Comparison of ENCODE assay signal across 21 mouse cellular contexts in genomic region chr8:66033651-66034050, GRCm38 (mm10).
DNase-seq lines count a peak whose midpoint lies in the region; ATAC-seq lines count a peak whose summit lies in the region.
"Had no signal": no experiment of that assay in that cellular context is flagged by ENCODE, and none has a peak within 500 bp of the region (broad histone marks: within the 10 kb centered on the region; RNA-seq: fewer than 3 reads in every experiment).

No protein-coding gene starts in this region.

- peak; percentile 57; the same call in 1 of the 2 replicates for ATAC-seq in forebrain, embryonic 13.5 days
- ATAC-seq in forebrain, embryonic 11.5 days (replicated peaks; ENCODE audit: low FRiP score), result no peak
- ATAC-seq in frontal cortex, adult (ENCODE audit: low TSS enrichment), result peak; percentile 70
- no peak for ATAC-seq in midbrain, embryonic 11.5 days (ENCODE audit: low FRiP score)
- ATAC-seq in midbrain, embryonic 15.5 days (replicated peaks), result no peak
- ATAC-seq: CD4-positive, CD25-positive, alpha-beta regulatory T cell, adult 4 months had no signal

- H3K4me1 ChIP-seq in forebrain, embryonic 13.5 days, result no peaks in the 10 kb centered on the region
- no peaks in the 10 kb centered on the region for H3K4me1 ChIP-seq in forebrain, embryonic 11.5 days (replicated peaks; ENCODE audit: control insufficient read depth, insufficient read depth, low read length)
- no peaks in the 10 kb centered on the region for H3K4me1 ChIP-seq in midbrain, embryonic 11.5 days (ENCODE audit: control insufficient read depth, insufficient read depth, low read length)
- H3K4me1 ChIP-seq in midbrain, embryonic 15.5 days, result no peaks in the 10 kb centered on the region
- H3K4me1 ChIP-seq: embryonic facial prominence, embryonic 13.5 days; heart, embryonic 12.5 days; hindbrain, embryonic 10.5 days had no signal

- H3K27ac ChIP-seq in forebrain, embryonic 13.5 days, result no peak overlapping the region
- H3K27ac ChIP-seq in forebrain, embryonic 11.5 days (ENCODE audit: low read depth, low read length), result no peak overlapping the region
- no peak overlapping the region for H3K27ac ChIP-seq in midbrain, embryonic 11.5 days (ENCODE audit: low read depth, low read length)
- H3K27ac ChIP-seq in midbrain, embryonic 15.5 days, result no peak overlapping the region
- H3K27ac ChIP-seq: embryonic facial prominence, embryonic 13.5 days; gastrocnemius, adult 2 months; hindbrain, embryonic 10.5 days; hindbrain, embryonic 14.5 days had no signal

- no peak overlapping the region for H3K4me3 ChIP-seq in forebrain, embryonic 13.5 days
- no peak overlapping the region for H3K4me3 ChIP-seq in forebrain, embryonic 11.5 days (ENCODE audit: low read depth, low read length)
- no peak overlapping the region for H3K4me3 ChIP-seq in midbrain, embryonic 11.5 days (ENCODE audit: low read depth, low read length)
- H3K4me3 ChIP-seq in midbrain, embryonic 15.5 days, result no peak overlapping the region
- H3K4me3 ChIP-seq: embryonic facial prominence, embryonic 13.5 days; gastrocnemius, adult 2 months; heart, embryonic 12.5 days; hindbrain, embryonic 10.5 days had no signal

- H3K9ac ChIP-seq in forebrain, embryonic 13.5 days, result no peak overlapping the region
- H3K9ac ChIP-seq in forebrain, embryonic 11.5 days (ENCODE audit: low read length), result no peak overlapping the region
- no peak overlapping the region for H3K9ac ChIP-seq in midbrain, embryonic 11.5 days (ENCODE audit: low read length)
- no peak overlapping the region for H3K9ac ChIP-seq in midbrain, embryonic 15.5 days
- H3K9ac ChIP-seq: embryonic facial prominence, embryonic 13.5 days; heart, embryonic 12.5 days; hindbrain, embryonic 14.5 days had no signal

- no peak for DNase-seq in forebrain, embryonic 11.5 days (ENCODE audit: low spot score)
- no peak for DNase-seq in frontal cortex, postnatal 10 days (ENCODE audit: low spot score in 2 of 2)
- DNase-seq in midbrain, embryonic 11.5 days (ENCODE audit: low spot score, missing footprints), result peak; percentile 39
- DNase-seq in kidney, adult 9 months, result no peak
- DNase-seq: adrenal gland, adult 8-10 months; adrenal gland, postnatal 36 days; B cell, adult 2 months; cerebellum, adult 11-12 months; cerebellum, adult 9-10 months; cerebellum, postnatal 25 days; gastrocnemius, adult 2 months; gastrocnemius, postnatal 25 days had no signal

- H3K27me3 ChIP-seq in forebrain, embryonic 13.5 days, result no peaks in the 10 kb centered on the region
- H3K27me3 ChIP-seq in forebrain, embryonic 11.5 days (ENCODE audit: control insufficient read depth, insufficient read depth, low read length), result no peaks in the 10 kb centered on the region
- H3K27me3 ChIP-seq in midbrain, embryonic 11.5 days (ENCODE audit: control insufficient read depth, insufficient read depth, low read length), result no peaks in the 10 kb centered on the region
- H3K27me3 ChIP-seq in midbrain, embryonic 15.5 days (replicated peaks), result no peaks in the 10 kb centered on the region
- H3K27me3 ChIP-seq: embryonic facial prominence, embryonic 13.5 days; heart, embryonic 12.5 days had no signal

- 63% methylated on average over 3 of the region's 3 CpGs for WGBS in forebrain, embryonic 13.5 days
- 79% methylated on average over 3 of the region's 3 CpGs for WGBS in forebrain, embryonic 11.5 days
- 87% methylated on average over 3 of the region's 3 CpGs for WGBS in midbrain, embryonic 11.5 days
- WGBS in midbrain, embryonic 15.5 days, result 62% methylated on average over 3 of the region's 3 CpGs

- H3K36me3 ChIP-seq in forebrain, embryonic 13.5 days (ENCODE audit: poor library complexity, severe bottlenecking), result no peaks in the 10 kb centered on the region
- no peaks in the 10 kb centered on the region for H3K36me3 ChIP-seq in forebrain, embryonic 11.5 days (ENCODE audit: control insufficient read depth, insufficient read depth, low read length)
- H3K36me3 ChIP-seq in midbrain, embryonic 11.5 days (ENCODE audit: control insufficient read depth, insufficient read depth, low read length), result no peaks in the 10 kb centered on the region
- H3K36me3 ChIP-seq in midbrain, embryonic 15.5 days (replicated peaks), result no peaks in the 10 kb centered on the region
- H3K36me3 ChIP-seq: embryonic facial prominence, embryonic 13.5 days; G1E; heart, embryonic 12.5 days; hindbrain, embryonic 10.5 days had no signal

- no peak overlapping the region for H3K4me2 ChIP-seq in forebrain, embryonic 13.5 days
- H3K4me2 ChIP-seq in forebrain, embryonic 11.5 days (ENCODE audit: low read depth, low read length, severe bottlenecking), result no peak overlapping the region
- no peak overlapping the region for H3K4me2 ChIP-seq in midbrain, embryonic 11.5 days
- no peak overlapping the region for H3K4me2 ChIP-seq in midbrain, embryonic 15.5 days
- H3K4me2 ChIP-seq: embryonic facial prominence, embryonic 13.5 days; heart, embryonic 12.5 days; hindbrain, embryonic 14.5 days had no signal

- H3K9me3 ChIP-seq in forebrain, embryonic 13.5 days (replicated peaks), result no peaks in the 10 kb centered on the region
- no peaks in the 10 kb centered on the region for H3K9me3 ChIP-seq in forebrain, embryonic 11.5 days (ENCODE audit: control insufficient read depth, low read length)
- no peaks in the 10 kb centered on the region for H3K9me3 ChIP-seq in midbrain, embryonic 11.5 days (ENCODE audit: control insufficient read depth, low read length)
- H3K9me3 ChIP-seq in midbrain, embryonic 15.5 days, result no peaks in the 10 kb centered on the region
- H3K9me3 ChIP-seq: embryonic facial prominence, embryonic 13.5 days; G1E; heart, embryonic 12.5 days; hindbrain, embryonic 10.5 days had no signal

Comparison
In these comparisons a context has a peak if more than half of its experiments do, and no peak if none do; other contexts are left out.
1. ATAC-seq: peak in forebrain, embryonic 13.5 days (single experiment) and frontal cortex, adult (single experiment); none in forebrain, embryonic 11.5 days (single experiment), midbrain, embryonic 11.5 days (single experiment) and midbrain, embryonic 15.5 days (single experiment).